In genomic region chr19:8892829-8893766, GRCm38 (mm10) we compare ENCODE assay signal across 8 mouse cellular contexts. TPM values are rescaled to one million over a fixed set of nuclear protein-coding genes. Genes with fewer than 3 reads are reported as not detected.
A peak's percentile ranks its signal among the peaks of the same experiment; 100 is the strongest.
DNase-seq lines count a peak whose midpoint lies in the region; ATAC-seq lines count a peak whose summit lies in the region.

Gene Ints5 (plus strand): TSS chr19:8893005.

- DNase-seq in kidney, postnatal 10 days: peak; percentile 89
- peak; percentile 91 for DNase-seq in naive thymus-derived CD4-positive, alpha-beta T cell, adult 2 months (ENCODE audit: low read depth)
- DNase-seq in splenic B cell, adult 2 months (ENCODE audit: low read depth, low spot score): peak; percentile 89

- H3K9me3 ChIP-seq in heart, embryonic 13.5 days: no peaks in the 10 kb centered on the region
- H3K9me3 ChIP-seq in liver, embryonic 12.5 days (replicated peaks): no peaks in the 10 kb centered on the region

- peaks cover 6% of the 10 kb centered on the region; the same call in 1 of the 2 replicates for H3K4me1 ChIP-seq in brown adipose tissue, adult 24 weeks (ENCODE audit: control insufficient read depth, insufficient read depth, insufficient read length, low read length)
- peaks cover 37% of the 10 kb centered on the region for H3K4me1 ChIP-seq in heart, embryonic 13.5 days
- peaks cover 74% of the 10 kb centered on the region for H3K4me1 ChIP-seq in liver, embryonic 12.5 days

- H3K4me2 ChIP-seq in heart, embryonic 13.5 days: peak within 1 kb of the TSS; percentile 94
- H3K4me2 ChIP-seq in liver, embryonic 12.5 days: peak within 1 kb of the TSS; percentile 84

- WGBS in heart, embryonic 13.5 days: 1% methylated on average over 54 of the region's 54 CpGs
- WGBS in liver, embryonic 12.5 days (ENCODE audit: insufficient replicate concordance): 1% methylated on average over 54 of the region's 54 CpGs

- ATAC-seq in CD4-positive, CD25-positive, alpha-beta regulatory T cell, adult 4 months: peak; percentile 38
- peak; percentile 68 for ATAC-seq in erythroid progenitor cell, adult 5-6 weeks (replicated peaks; ENCODE audit: low FRiP score, poor library complexity, severe bottlenecking)
- ATAC-seq in heart, embryonic 13.5 days (ENCODE audit: extremely low read depth, insufficient number of reproducible peaks, low FRiP score, low TSS enrichment): peak; percentile 13; the same call in 1 of the 2 replicates
- peak; percentile 56 for ATAC-seq in liver, embryonic 12.5 days

- H3K36me3 ChIP-seq in heart, embryonic 13.5 days: peaks cover 43% of the 10 kb centered on the region
- H3K36me3 ChIP-seq in liver, embryonic 12.5 days: peaks cover 45% of the 10 kb centered on the region
- H3K36me3 ChIP-seq in splenic B cell, adult 2 months (ENCODE audit: control insufficient read depth, insufficient read depth, low read length, poor library complexity, severe bottlenecking): peaks cover 2% of the 10 kb centered on the region; the same call in 1 of the 2 replicates

- peak within 1 kb of the TSS; percentile 77 for H3K4me3 ChIP-seq in brown adipose tissue, adult 24 weeks (ENCODE audit: insufficient read depth, low read depth, low read length)
- peak within 1 kb of the TSS; percentile 92 for H3K4me3 ChIP-seq in heart, embryonic 13.5 days
- H3K4me3 ChIP-seq in liver, embryonic 12.5 days: peak within 1 kb of the TSS; percentile 90

- H3K9ac ChIP-seq in heart, embryonic 13.5 days: peak within 1 kb of the TSS; percentile 97
- H3K9ac ChIP-seq in liver, embryonic 12.5 days: peak within 1 kb of the TSS; percentile 94

- peak within 1 kb of the TSS; percentile 54 for H3K27ac ChIP-seq in brown adipose tissue, adult 24 weeks (replicated peaks; ENCODE audit: low read depth, low read length)
- peak within 1 kb of the TSS; percentile 91 for H3K27ac ChIP-seq in heart, embryonic 13.5 days (replicated peaks)
- peak within 1 kb of the TSS; percentile 95 for H3K27ac ChIP-seq in liver, embryonic 12.5 days

- no peaks in the 10 kb centered on the region for H3K27me3 ChIP-seq in heart, embryonic 13.5 days (replicated peaks)
- H3K27me3 ChIP-seq in liver, embryonic 12.5 days (replicated peaks): no peaks in the 10 kb centered on the region
- H3K27me3 ChIP-seq in splenic B cell, adult 2 months (ENCODE audit: control insufficient read depth, insufficient read depth, low read length, poor library complexity, severe bottlenecking): no peaks in the 10 kb centered on the region

RNA-seq across cellular contexts. Expression of gene Ints5, which starts in this region (rescaled TPM):
- 10 to 100 TPM in 1 of 2 experiments, 1 to 10 TPM in 1; 8.7 to 12.2 TPM for polyA plus RNA-seq in CD4-positive, CD25-positive, alpha-beta regulatory T cell, adult 4 months (2017; shearing (Covaris generic))
- 4.8 and 5.9 TPM in 2 replicates for polyA plus RNA-seq in brown adipose tissue, adult 24 weeks (2012; ENCODE audit: insufficient read depth, insufficient read length, missing spikeins)
- total RNA-seq in erythroid progenitor cell, adult 5-6 weeks (2015; ENCODE audit: low replicate concordance): 10.1 and 14.3 TPM in 2 replicates
- 7.1 and 7.6 TPM in 2 replicates for total RNA-seq in erythroid progenitor cell, adult 5-6 weeks (2017; ENCODE audit: low replicate concordance)
- polyA plus RNA-seq in heart, embryonic 13.5 days (2015; fragmentation: Nextera tagmentation; extraction: Ambion mirVana): 23.9 and 25.5 TPM in 2 replicates
- 39.9 and 40.8 TPM in 2 replicates for polyA plus RNA-seq in liver, embryonic 12.5 days (2016; fragmentation: Nextera tagmentation; extraction: Ambion mirVana)

Comparison
In these comparisons a context has a peak if more than half of its experiments do, and no peak if none do; other contexts are left out.
1. Peak in every context shown above with its lines: DNase-seq, ATAC-seq, H3K4me3 ChIP-seq and H3K27ac ChIP-seq.
2. ATAC-seq: peak in every context shown above with its lines; median percentile 68 in erythroid progenitor cell, adult 5-6 weeks; 56 in liver, embryonic 12.5 days; 38 in CD4-positive, CD25-positive, alpha-beta regulatory T cell, adult 4 months; 13 in heart, embryonic 13.5 days.